Mouse (Mus musculus): ENCODE results near the gene Zbtb20.

Gene Zbtb20

DNA sequence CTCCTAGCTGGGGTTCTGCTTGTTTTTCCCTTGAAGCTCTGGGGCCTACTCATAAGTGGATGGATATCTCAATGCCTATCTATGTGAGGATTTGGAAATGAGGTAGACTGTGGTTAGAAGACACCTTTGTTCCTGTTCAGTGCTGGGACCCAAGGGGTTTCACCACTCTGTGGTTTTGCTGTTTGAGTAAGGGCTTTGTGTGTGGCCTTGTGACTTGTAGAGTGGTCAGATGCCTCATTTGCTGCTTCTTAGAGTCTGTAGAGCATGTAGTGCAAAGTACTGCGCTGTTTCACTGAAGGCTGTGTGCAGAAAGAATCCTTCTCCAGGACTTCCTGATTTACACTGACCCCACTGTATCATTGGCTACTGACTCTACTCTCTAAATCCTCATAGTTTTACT, 314.7 kb downstream of the Zbtb20 start:
- no peak for DNase-seq (ENCODE audit: low read depth, low spot score)

DNA sequence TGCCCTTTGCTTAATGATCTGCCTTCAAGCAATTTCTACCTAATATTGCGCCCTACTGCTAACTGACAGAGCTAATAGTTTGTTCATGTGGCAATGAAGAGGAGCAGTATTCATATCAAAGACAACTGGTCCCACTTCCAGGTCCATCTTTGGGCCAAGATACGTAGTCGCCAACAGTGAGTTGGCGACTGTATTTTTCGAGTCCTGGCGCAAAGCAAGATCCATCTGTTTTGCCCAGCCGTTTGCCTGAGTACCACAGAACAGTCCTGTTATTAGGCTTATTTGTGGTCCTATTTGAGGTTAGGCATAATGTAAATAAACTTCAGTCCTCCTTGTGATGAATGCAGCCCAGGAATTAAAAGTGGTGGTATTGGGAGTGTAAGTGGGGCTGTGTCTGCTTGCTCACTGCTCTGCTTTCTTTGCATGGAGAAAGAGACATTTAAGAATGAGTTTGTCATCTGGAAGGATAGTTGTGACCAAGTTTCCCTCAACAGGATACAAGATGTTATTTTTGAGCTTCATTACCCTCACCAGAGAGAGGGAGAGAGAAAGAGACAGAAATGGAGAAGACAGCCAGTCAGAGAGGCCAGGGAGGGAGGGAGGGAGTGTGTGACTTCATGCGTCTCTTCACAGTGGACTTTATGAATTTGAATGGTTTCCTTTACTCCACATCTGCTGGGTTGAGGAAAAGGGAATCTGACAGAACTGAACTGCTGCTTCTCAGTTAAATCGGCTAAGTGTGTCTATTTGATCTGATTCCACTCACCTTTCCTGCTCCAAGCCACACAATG, 315.6 kb downstream of the Zbtb20 start:
- DNase-seq (ENCODE audit: low read depth, low spot score): no peak

- no peak for DNase-seq (ENCODE audit: low read depth, low spot score)
Observed at GRCm38 (mm10) chr16:43193631-43194239, 318.1 kb downstream of the Zbtb20 start.

- no peak for DNase-seq (ENCODE audit: low read depth, low spot score)
Observed at GRCm38 (mm10) chr16:43217336-43218006, 341.8 kb downstream of the Zbtb20 start.

DNA sequence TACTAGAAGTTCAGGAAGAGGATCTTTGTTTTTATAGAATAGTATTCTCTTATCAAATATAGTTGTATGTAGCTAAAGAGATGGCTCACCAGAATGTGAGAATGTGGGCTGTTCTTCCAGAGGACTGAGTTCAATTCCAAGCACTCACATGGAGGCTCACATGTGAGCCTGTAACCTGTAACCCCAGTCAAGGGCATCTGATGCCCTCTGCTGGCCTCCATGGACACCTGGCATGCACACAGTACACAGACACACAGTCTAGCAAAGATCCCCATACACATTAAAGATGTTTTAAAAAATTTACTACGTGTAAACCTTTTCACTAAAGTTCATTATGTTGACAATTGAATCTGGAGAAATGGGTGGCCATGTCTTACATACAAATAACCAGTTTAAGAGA, 343.7 kb downstream of the Zbtb20 start:
- no peak for DNase-seq (ENCODE audit: low read depth, low spot score)

DNA sequence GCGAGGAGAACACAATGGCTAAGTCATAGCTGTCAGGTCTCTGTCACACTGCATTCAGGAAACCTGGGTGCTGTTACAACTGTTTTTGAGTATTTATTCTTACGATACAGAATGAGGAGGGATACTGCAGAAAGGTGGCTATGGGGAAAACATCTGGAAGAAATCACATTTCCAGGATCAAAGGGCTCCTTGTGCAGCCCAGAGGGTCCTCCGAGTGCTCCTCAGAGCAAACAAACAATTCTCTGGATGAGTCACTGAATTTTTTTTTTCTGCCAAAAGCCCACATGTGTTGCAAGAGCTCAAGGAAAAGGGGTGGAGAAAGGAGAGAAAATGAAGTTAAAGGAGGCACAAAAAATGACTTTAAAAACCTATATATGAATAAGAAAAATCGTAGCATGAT, 345.6 kb downstream of the Zbtb20 start:
- DNase-seq (ENCODE audit: low read depth, low spot score): no peak

- DNase-seq (ENCODE audit: low read depth, low spot score): no peak
Observed at GRCm38 (mm10) chr16:43230253-43230652, 354.6 kb downstream of the Zbtb20 start.

DNA sequence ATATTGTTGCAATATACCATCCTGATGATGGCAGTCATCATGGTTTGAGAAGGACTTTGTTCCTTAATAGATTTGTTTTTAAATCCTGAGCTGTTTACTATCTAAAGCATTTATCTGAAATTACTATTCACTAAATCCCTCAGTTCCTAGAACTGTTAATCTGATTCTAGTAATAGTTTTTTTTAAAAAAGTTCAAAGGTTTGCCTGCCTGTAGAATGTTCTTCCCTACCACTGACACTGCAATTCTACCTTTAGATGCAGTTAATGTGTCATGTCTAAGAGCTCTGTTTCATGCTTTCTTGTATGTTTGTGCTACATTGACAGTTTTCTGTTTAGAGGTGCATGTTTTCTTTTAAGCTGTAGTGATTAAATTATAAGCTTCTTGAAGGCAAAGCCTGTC, 358.6 kb downstream of the Zbtb20 start:
- DNase-seq (ENCODE audit: low read depth, low spot score): no peak

DNA sequence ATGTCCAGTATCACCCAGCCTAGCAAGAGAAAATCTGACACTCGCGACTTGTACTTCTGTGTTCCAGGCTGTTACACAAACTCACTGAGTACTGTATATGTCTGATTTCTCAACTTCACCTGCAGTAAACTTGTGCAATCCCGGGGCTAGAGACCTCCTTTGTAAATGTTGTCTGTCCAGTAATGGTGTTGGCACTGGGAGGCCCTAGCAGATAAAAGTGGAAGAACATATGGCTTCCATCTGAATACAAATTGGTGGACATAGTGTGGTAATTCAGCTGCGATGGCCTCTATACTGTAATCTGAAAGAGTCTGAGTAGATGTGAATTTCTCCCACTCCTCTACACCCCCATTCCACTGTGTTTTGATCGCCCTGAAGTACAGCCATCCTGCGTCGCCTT, 359.6 kb downstream of the Zbtb20 start:
- DNase-seq (ENCODE audit: low read depth, low spot score): no peak

GRCm38 (mm10) chr16:43235721-43236159, 360.1 kb downstream of the Zbtb20 start:
- DNase-seq (ENCODE audit: low read depth, low spot score): no peak

DNA sequence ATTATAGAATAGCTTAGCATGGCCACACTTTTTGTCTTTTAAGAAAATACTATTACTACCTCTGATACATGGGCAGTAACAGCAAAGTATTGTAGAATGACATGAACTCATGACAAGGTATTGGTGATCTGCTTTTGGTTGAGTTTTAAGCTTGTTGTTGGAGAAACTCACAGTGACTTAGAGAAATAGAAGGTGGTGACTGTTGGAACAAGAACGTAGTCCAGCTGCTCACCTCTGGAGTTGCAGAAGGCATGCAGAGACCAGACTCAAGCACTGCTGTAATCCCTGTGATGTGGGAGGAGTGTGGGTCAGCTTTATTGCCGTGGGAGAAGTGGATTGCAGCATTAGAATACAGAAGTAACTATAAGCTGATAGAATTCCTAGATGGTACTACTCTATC, 361.9 kb downstream of the Zbtb20 start:
- DNase-seq (ENCODE audit: low read depth, low spot score): no peak

DNA sequence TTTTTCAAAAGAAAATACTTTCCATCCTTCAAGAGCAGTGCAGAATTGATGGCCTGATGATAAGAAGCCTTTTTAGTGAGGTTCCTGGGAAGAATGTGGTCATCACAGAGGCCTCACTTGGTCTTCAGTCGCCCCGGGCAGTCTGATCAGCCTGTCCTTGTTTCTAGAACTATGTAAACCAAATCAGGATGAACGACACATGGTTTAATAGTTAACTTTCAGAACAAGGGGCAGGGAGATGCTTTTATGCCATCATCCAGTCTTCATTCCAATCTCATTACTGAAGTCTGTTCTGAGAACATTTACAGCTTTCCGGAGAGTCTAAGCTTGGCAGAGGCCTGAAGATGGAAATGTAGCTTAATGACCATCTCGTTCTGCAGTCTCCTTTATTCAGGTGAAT, 371.3 kb downstream of the Zbtb20 start:
- DNase-seq (ENCODE audit: low read depth, low spot score): no peak

GRCm38 (mm10) chr16:43253077-43253476, 377.4 kb downstream of the Zbtb20 start:
- DNase-seq (ENCODE audit: low read depth, low spot score): no peak

DNA sequence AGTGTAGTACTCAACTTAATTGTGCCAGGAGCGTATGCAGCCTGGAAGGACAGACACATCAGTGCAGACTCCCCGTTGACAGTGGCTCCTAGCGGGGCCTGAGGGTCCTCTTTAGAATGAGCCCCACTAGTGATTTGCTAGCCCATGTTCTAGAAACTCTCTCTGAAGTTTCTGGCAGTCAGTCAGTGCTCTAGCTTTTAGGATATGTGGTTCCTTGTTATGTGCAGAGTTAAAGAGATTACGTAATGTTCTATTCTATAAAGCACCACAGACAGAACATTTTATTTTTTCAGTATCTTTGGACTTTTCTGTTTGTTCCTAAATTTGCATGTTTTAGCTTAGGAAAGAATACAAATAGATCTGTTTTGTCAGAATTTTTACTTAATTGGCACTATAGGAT, 378.1 kb downstream of the Zbtb20 start:
- DNase-seq (ENCODE audit: low read depth, low spot score): no peak

GRCm38 (mm10) chr16:43256191-43256899, 380.7 kb downstream of the Zbtb20 start:
- DNase-seq (ENCODE audit: low read depth, low spot score): no peak

DNA sequence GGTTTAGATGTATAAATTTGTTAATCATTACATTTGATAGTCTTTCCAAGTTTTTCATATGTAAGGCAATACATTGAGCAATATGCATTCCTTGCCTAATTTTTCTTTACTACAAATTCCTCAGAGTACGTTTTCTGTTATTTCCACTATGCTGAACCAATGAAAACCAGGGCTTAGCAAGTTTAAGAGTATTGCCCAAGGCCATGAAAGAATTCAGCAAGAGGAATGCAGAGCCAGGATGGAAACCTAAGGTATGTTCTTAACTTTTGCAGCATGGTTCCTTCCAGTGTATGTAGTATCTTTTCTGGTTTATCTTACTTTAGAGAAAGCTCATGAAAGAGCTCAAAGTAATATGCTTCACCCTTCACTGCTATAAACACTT, 381.2 kb downstream of the Zbtb20 start:
- DNase-seq (ENCODE audit: low read depth, low spot score): no peak

DNA sequence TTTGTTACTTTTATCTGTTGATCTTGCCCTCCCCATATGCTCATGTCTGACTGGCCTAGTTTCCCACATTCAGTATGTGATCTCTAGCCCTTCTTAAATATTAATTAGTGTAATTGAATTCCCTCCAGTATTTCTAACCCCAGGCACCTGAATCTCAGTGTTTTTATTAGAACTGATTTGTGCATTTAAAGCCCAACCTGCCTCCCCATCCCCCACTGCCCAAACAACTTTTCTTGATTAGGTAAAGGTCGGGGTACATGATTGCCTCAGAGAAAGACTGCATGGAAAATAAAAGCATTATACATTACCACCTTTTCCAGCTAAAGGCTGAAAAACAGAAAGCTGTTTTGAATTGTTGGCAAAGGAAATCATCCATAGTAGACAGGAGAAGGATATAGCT, 383.8 kb downstream of the Zbtb20 start:
- no peak for DNase-seq (ENCODE audit: low read depth, low spot score)

DNA sequence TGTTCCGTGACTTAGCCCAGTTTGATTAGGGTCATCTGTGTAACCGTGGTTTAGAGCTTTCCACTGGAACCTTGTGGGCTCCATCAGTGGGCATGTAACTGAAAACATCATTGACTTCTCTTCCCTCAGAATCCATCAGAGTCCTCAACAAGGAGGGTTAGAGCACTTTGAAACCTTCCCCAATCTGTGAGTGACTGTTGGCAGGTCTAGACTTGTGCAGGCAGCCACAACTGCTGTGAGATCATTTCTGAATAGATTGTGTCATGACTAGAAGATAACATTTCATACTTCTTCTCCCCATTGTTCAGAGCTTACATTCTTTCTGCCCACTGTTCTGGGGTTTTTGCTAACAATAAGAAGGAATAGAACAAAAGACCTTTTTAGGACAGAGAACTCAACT, 385.2 kb downstream of the Zbtb20 start:
- no peak for DNase-seq (ENCODE audit: low read depth, low spot score)

- no peak for DNase-seq (ENCODE audit: low read depth, low spot score)
Observed at GRCm38 (mm10) chr16:43274057-43274595, 398.4 kb downstream of the Zbtb20 start.

GRCm38 (mm10) chr16:43276764-43277163, 401.1 kb downstream of the Zbtb20 start:
- DNase-seq (ENCODE audit: low read depth, low spot score): no peak

- no peak for DNase-seq (ENCODE audit: low read depth, low spot score)
Observed at GRCm38 (mm10) chr16:43286319-43286718, 410.6 kb downstream of the Zbtb20 start.
